Mouse (Mus musculus): ENCODE results near the gene Ctnnal1.
A peak's percentile ranks its signal among the peaks of the same experiment; 100 is the strongest.

Gene Ctnnal1

DNA sequence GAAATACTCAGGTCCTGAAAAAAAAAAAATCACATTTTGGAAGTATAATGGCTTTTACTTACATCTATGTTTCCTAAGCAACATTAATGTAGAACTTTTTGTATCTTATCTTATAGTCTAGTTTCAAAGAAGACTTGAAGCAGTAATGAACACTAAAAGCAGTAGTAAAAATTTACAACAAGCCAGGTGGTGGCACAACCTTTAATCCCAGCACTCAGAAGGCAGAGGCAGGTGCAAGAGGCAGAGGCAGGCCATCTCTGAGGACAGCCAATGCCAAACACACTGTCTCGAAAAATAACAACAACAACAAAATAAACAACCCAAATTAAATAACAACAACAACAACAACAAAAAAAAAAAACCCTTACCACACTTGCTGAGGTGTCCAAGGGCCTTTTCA lies 93.9 kb downstream of the Ctnnal1 start:
- DNase-seq: no peak

GRCm38 (mm10) chr4:56768913-56769312 lies 96.1 kb downstream of the Ctnnal1 start:
- peak; percentile 21 for DNase-seq

GRCm38 (mm10) chr4:56767861-56768284 lies 97.1 kb downstream of the Ctnnal1 start:
- DNase-seq: no peak
